Mouse (Mus musculus): ENCODE measurements around the gene Phldb2. TPM values are rescaled to one million over a fixed set of nuclear protein-coding genes. Genes with fewer than 3 reads are reported as not detected.
A peak's percentile ranks its signal among the peaks of the same experiment; 100 is the strongest.

The Phldb2 gene
- polyA plus RNA-seq, 1 experiment, result 4.7 TPM

DNA sequence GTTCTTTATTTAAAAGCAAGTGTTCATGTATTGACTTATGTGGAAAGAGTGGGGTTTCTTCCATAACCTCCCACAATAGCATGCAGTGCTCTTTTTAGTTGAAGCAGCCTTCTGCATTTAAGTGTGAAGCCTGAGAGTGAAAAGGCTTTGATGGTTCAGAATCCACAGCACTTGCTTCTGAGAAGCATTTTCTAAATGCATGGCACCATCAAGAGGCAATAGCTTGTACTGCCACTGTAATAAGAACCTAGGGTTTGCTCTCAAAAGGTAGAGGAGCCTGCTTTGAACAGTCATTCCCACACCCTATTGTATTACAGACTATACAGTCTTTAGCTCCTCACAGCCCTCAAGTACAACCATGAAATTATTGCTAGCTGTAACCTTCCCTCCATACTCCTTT lies 136.7 kb downstream of the Phldb2 start:
- no peak overlapping the region for H3K27ac ChIP-seq (ENCODE audit: insufficient read depth, low read length)
- DNase-seq, result peak; percentile 19 to 38
- H3K4me3 ChIP-seq (replicated peaks; ENCODE audit: insufficient read depth, low read depth, low read length), result no peak overlapping the region
- no peak; the same call in 1 of the 2 replicates for TF ChIP-seq CTCF (IDR thresholded peaks at IDR 0.05; ENCODE audit: borderline replicate concordance, insufficient read depth, low read depth, low read length)
- TF ChIP-seq POLR2A (IDR thresholded peaks at IDR 0.05; ENCODE audit: borderline replicate concordance, insufficient read depth, low read length), result no peak
- H3K4me1 ChIP-seq (ENCODE audit: control insufficient read depth, insufficient read depth, low read length), result no peaks in the 10 kb centered on the region
- H3K27me3 ChIP-seq (ENCODE audit: control insufficient read depth, insufficient read depth, low read length), result no peaks in the 10 kb centered on the region

DNA sequence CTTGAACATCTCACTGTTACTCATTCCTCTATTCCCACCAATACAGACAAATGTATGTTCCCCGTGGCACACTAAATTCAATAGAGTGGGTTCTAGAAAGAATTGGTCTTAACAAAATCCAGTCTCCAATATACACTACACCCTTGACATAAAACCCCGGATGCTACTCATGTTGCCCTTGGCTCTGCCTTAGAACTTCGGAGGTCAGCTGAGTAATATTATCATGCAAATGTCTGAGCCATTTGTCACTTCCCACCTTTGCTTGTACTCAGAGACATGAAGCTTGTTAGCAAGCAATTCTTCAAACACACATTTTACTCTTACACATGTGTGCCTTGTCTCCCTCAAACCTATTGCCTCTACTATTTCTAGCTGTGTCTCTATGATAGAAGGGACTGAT lies 138.8 kb downstream of the Phldb2 start:
- H3K4me3 ChIP-seq (replicated peaks; ENCODE audit: insufficient read depth, low read depth, low read length), result no peak overlapping the region
- DNase-seq, result no peak
- H3K4me1 ChIP-seq (ENCODE audit: control insufficient read depth, insufficient read depth, low read length), result no peaks in the 10 kb centered on the region
- H3K27ac ChIP-seq (ENCODE audit: insufficient read depth, low read length), result no peak overlapping the region
- 81% methylated on average over 3 of the region's 3 CpGs for WGBS
- TF ChIP-seq POLR2A (IDR thresholded peaks at IDR 0.05; ENCODE audit: borderline replicate concordance, insufficient read depth, low read length), result no peak
- no peak for TF ChIP-seq CTCF (IDR thresholded peaks at IDR 0.05; ENCODE audit: borderline replicate concordance, insufficient read depth, low read depth, low read length)
- no peaks in the 10 kb centered on the region for H3K27me3 ChIP-seq (ENCODE audit: control insufficient read depth, insufficient read depth, low read length)

GRCm38 (mm10) chr16:45811788-45812187 lies 141.6 kb downstream of the Phldb2 start:
- no peak for TF ChIP-seq POLR2A (IDR thresholded peaks at IDR 0.05; ENCODE audit: borderline replicate concordance, insufficient read depth, low read length)
- no peak for TF ChIP-seq CTCF (IDR thresholded peaks at IDR 0.05; ENCODE audit: borderline replicate concordance, insufficient read depth, low read depth, low read length)
- DNase-seq, result no peak
- H3K4me1 ChIP-seq (ENCODE audit: control insufficient read depth, insufficient read depth, low read length), result no peaks in the 10 kb centered on the region

GRCm38 (mm10) chr16:45810829-45811326 lies 142.5 kb downstream of the Phldb2 start:
- H3K27me3 ChIP-seq (ENCODE audit: control insufficient read depth, insufficient read depth, low read length), result no peaks in the 10 kb centered on the region
- DNase-seq, result no peak
- no peak overlapping the region for H3K27ac ChIP-seq (ENCODE audit: insufficient read depth, low read length)
- 93% methylated on average over 6 of the region's 6 CpGs for WGBS
- no peak overlapping the region for H3K4me3 ChIP-seq (replicated peaks; ENCODE audit: insufficient read depth, low read depth, low read length)
- TF ChIP-seq CTCF (IDR thresholded peaks at IDR 0.05; ENCODE audit: borderline replicate concordance, insufficient read depth, low read depth, low read length) (no peak), POLR2A (IDR thresholded peaks at IDR 0.05; ENCODE audit: borderline replicate concordance, insufficient read depth, low read length) (no peak)
- no peaks in the 10 kb centered on the region for H3K4me1 ChIP-seq (ENCODE audit: control insufficient read depth, insufficient read depth, low read length)

More at GRCm38 (mm10) chr16:45811788-45812187, 141.6 kb downstream of the Phldb2 start:
- Histone ChIP-seq H3K27ac (ENCODE audit: insufficient read depth, low read length) (no peak overlapping the region), H3K4me3 (replicated peaks; ENCODE audit: insufficient read depth, low read depth, low read length) (no peak overlapping the region), H3K27me3 (ENCODE audit: control insufficient read depth, insufficient read depth, low read length) (no peaks in the 10 kb centered on the region)

GRCm38 (mm10) chr16:45810155-45810554 lies 143.2 kb downstream of the Phldb2 start:
- H3K4me3 ChIP-seq (replicated peaks; ENCODE audit: insufficient read depth, low read depth, low read length), result no peak overlapping the region

GRCm38 (mm10) chr16:45804708-45805107 lies 148.7 kb downstream of the Phldb2 start:
- Histone ChIP-seq H3K27me3 (ENCODE audit: control insufficient read depth, insufficient read depth, low read length) (no peaks in the 10 kb centered on the region), H3K4me3 (replicated peaks; ENCODE audit: insufficient read depth, low read depth, low read length) (no peak overlapping the region), H3K27ac (ENCODE audit: insufficient read depth, low read length) (no peak overlapping the region), H3K4me1 (ENCODE audit: control insufficient read depth, insufficient read depth, low read length) (no peaks in the 10 kb centered on the region)
- DNase-seq, result no peak
- WGBS, result 53% methylated on average over 3 of the region's 3 CpGs
- TF ChIP-seq POLR2A (IDR thresholded peaks at IDR 0.05; ENCODE audit: borderline replicate concordance, insufficient read depth, low read length) (no peak), CTCF (IDR thresholded peaks at IDR 0.05; ENCODE audit: borderline replicate concordance, insufficient read depth, low read depth, low read length) (no peak)

More at GRCm38 (mm10) chr16:45810155-45810554, 143.2 kb downstream of the Phldb2 start:
- Histone ChIP-seq H3K27me3 (ENCODE audit: control insufficient read depth, insufficient read depth, low read length) (no peaks in the 10 kb centered on the region), H3K27ac (ENCODE audit: insufficient read depth, low read length) (no peak overlapping the region), H3K4me1 (ENCODE audit: control insufficient read depth, insufficient read depth, low read length) (no peaks in the 10 kb centered on the region)
- WGBS, result 80% methylated on average over 2 of the region's 2 CpGs
- DNase-seq, result no peak
- TF ChIP-seq POLR2A (IDR thresholded peaks at IDR 0.05; ENCODE audit: borderline replicate concordance, insufficient read depth, low read length) (no peak), CTCF (IDR thresholded peaks at IDR 0.05; ENCODE audit: borderline replicate concordance, insufficient read depth, low read depth, low read length) (no peak)

DNA sequence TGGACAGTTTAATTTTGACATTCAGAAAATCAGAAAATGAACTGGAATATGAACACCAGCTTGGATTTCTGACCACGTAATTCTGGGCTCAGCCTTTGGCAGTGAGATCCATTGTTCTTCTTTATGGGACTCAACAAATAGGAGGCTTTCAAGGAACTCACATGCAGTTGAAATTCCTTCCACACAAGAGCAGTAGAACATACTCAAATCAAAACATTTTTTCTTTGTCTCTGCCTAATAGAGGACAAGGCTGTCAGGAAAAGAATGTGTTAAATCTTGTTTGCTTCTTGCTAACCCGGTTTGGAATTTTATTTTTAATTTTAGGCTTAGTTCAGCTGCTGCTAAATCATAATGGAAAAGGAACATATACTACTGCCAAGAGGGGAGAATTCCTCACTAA lies 153.0 kb downstream of the Phldb2 start:
- H3K4me3 ChIP-seq (replicated peaks; ENCODE audit: insufficient read depth, low read depth, low read length), result no peak overlapping the region
- TF ChIP-seq CTCF (IDR thresholded peaks at IDR 0.05; ENCODE audit: borderline replicate concordance, insufficient read depth, low read depth, low read length), result no peak
- TF ChIP-seq POLR2A (IDR thresholded peaks at IDR 0.05; ENCODE audit: borderline replicate concordance, insufficient read depth, low read length), result no peak
- no peak for DNase-seq
- H3K27me3 ChIP-seq (ENCODE audit: control insufficient read depth, insufficient read depth, low read length), result no peaks in the 10 kb centered on the region
- H3K4me1 ChIP-seq (ENCODE audit: control insufficient read depth, insufficient read depth, low read length), result no peaks in the 10 kb centered on the region
- H3K27ac ChIP-seq (ENCODE audit: insufficient read depth, low read length), result no peak overlapping the region
- WGBS, result 62% methylated on average over 2 of the region's 2 CpGs

- no peak for DNase-seq
- TF ChIP-seq POLR2A (IDR thresholded peaks at IDR 0.05; ENCODE audit: borderline replicate concordance, insufficient read depth, low read length), result no peak
- no peak for TF ChIP-seq CTCF (IDR thresholded peaks at IDR 0.05; ENCODE audit: borderline replicate concordance, insufficient read depth, low read depth, low read length)
- Histone ChIP-seq H3K4me3 (replicated peaks; ENCODE audit: insufficient read depth, low read depth, low read length) (no peak overlapping the region), H3K27me3 (ENCODE audit: control insufficient read depth, insufficient read depth, low read length) (no peaks in the 10 kb centered on the region), H3K27ac (ENCODE audit: insufficient read depth, low read length) (no peak overlapping the region), H3K4me1 (ENCODE audit: control insufficient read depth, insufficient read depth, low read length) (no peaks in the 10 kb centered on the region)
- WGBS, result 32% methylated on average over 4 of the region's 4 CpGs
These were observed 154.2 kb downstream of the Phldb2 start for GRCm38 (mm10) chr16:45799150-45799549.

Data from cerebellum, adult 2 months (tissue).